Mouse (Mus musculus) frontal cortex, postnatal 36 days (tissue): ENCODE results near the gene Chrne.

ENCODE experiments used
- DNase-seq, 2 experiments: peaks; one replicate each; pipeline ENCODE4 v3.0.0; 2022; ENCODE audit warnings: low spot score in 2 of 2

Gene Chrne

DNA sequence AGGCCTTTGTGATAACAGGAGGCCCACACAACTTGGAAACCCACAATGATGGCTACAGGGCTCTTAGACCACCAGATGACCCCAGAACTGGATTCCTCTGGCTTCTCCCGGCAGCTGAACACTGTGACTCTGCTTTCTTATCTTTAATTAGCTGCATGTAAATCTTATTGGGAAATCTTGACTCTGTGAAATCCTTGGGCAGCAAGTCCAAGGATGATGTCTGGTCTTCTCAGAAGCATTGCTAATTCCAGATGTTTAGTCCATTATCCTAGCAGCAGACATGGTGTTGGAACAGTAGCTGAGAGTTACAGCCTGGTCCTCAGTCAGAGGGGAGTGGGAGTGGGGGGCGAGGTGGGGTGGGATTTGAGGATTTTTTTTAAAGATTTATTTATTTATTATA, 9.4 kb upstream of the Chrne start:
- DNase-seq, result no peak

- no peak for DNase-seq
Measured at GRCm38 (mm10) chr11:70626877-70627276, 7.9 kb upstream of the Chrne start.

DNA sequence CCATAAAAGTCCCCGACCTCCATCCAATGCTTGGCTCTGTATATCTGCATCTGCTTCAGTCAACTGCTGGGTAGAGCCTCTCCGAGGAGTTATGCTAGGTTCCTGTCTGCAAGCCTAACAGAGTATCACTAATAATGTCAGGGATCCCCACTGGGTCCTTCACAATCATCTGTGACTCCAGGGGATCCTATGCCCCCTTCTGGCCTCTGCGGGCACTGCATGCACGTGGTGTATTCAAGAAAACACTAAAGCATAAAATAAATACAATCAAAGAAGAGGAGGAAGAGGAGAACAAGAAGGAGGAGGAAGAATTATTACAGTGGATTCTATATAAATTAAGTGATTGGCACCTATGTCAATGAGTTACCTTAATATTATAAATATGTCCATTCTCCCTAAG, 6.5 kb upstream of the Chrne start:
- no peak for DNase-seq

- no peak for DNase-seq
Measured at GRCm38 (mm10) chr11:70623053-70623742, 4.2 kb upstream of the Chrne start.

DNA sequence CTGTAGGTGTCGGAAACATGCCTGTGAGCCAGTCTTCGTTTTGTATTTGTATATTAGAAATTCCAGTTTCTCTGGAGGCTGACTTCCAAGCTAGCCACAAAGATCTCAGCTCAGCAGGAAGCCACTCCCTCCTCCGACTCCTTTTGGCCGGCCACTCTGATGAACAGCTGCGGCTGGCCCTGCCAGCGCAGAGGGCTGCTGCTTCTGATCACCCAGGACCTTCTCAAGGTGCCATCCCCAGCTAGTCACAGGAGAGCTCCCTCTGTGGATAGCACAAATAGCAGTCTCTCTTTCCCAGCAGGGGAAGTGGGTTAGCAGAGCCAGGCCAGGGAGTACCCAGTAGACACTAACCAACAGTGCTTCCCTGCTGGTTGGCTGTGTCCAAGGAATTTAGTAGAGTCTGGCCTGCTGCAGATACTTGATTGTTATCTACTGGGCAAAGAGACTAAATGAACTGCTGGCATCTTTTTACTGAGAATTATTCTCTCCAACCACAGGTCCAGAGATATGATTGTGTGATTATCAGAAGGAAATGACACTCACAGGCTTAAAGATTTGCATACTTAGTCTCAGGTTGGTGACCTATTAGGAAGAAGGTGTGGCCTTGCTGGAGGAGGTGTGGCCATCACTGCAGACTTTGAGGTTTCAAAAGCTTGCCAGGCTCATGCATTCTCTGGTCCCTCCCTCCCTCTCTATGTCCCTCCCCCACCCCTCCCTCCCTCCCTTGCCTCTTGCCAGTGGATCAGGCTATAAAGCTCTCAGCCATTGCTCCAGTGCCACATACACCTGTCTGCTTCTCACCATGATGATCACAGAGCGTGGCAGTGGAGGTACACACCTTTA, 3.2 kb upstream of the Chrne start:
- no peak for DNase-seq

DNA sequence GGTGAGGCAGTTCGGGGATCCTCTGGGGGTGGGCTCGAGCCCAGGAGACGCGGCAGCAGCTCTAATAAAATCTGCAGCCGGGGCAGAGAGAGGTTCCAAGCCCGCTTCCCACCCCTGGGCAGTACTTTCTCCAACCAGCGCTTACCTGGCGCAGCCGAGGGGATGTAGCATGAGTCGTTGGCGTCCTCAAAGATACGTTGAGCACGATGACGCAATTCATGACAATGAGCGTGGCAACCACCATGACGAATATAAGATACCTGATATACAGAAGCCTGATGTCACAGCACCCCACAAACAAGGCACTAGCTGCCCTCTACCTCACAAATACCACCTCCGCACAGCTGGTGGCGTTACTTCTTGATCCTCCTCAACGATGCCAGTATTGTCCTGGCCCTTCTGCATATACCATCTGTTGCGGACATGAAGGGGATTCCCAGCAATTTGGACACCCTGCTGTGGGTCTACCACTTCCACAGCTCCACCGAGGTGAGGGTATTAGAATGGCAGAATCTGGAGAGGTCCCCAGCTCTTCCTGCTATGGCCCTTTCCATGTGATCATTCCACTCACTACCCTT, 3.4 kb downstream of the Chrne start, which contains the start of gene 4930544D05Rik:
Gene 4930544D05Rik (plus strand): TSS at position 333 of the 578 bp plus-strand sequence.
- DNase-seq, result no peak

DNA sequence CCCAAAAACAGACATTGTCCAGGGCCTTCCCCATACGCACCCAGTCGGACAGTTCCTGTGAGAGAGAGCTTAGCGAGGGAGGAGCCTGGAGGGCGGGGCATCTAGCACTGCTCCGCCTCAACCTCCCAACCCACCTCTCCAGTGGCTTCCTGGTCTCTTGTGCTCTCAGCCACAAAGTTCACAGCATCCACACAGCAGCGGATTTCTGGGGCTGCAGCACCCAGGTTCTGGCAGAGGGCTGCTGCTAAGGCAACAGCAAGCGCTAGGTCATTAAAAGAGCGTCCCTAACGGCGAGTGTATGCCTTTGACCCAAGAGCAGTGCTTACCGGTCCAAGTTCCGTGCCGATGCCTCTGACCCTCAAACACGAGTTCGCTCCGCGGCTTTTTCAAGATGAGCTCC, 3.9 kb downstream of the Chrne start:
- DNase-seq, result peak in 1 of 2 experiments; percentile 24

GRCm38 (mm10) chr11:70612505-70612904, 6.5 kb downstream of the Chrne start:
- no peak for DNase-seq

GRCm38 (mm10) chr11:70610752-70611151, 8.3 kb downstream of the Chrne start:
- no peak for DNase-seq

GRCm38 (mm10) chr11:70608381-70609066, 10.5 kb downstream of the Chrne start:
- DNase-seq, result no peak

GRCm38 (mm10) chr11:70607611-70608010, 11.4 kb downstream of the Chrne start:
- no peak for DNase-seq

DNA sequence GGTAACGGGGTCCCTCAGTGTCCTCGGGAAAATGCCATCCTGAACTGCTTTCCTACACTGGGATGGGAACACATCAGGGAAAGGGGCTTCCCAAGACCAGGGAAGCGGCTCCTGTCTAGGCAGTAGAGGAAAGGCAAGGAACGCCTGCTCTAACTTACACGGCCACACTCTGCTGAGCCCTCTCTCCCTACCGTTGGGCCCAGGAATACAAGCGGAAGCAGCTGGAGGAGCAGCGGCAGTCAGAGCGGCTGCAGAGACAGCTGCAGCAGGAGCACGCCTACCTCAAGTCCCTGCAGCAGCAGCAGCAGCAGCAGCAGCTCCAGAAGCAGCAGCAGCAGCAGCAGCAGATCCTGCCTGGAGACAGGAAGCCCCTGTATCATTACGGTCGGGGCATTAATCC, 12.3 kb downstream of the Chrne start:
- DNase-seq, result no peak

- peak in 1 of 2 experiments; percentile 74 for DNase-seq
Measured at GRCm38 (mm10) chr11:70605024-70605566, 13.9 kb downstream of the Chrne start.

GRCm38 (mm10) chr11:70598451-70598953, 20.5 kb downstream of the Chrne start:
- no peak for DNase-seq

DNA sequence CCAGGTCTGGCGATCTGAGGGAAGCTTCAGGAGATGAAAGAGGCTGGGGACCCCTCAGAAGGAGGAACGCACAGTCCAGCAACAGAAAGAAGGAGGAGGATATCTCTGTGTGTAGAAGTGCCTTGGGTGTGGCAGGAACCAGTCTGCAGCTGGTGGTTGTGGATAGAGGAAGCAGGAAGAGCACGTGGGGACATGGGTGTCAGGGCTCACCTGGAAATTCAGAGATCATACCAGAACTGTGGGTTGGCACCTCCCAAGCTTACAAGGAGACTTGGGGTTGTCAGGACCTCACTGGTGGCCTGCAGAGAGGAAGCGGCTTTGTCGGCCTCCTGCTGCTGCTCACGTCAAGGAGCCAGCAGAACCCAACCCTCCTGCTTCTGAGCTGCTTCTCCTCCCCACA, 21.7 kb downstream of the Chrne start:
- no peak for DNase-seq

DNA sequence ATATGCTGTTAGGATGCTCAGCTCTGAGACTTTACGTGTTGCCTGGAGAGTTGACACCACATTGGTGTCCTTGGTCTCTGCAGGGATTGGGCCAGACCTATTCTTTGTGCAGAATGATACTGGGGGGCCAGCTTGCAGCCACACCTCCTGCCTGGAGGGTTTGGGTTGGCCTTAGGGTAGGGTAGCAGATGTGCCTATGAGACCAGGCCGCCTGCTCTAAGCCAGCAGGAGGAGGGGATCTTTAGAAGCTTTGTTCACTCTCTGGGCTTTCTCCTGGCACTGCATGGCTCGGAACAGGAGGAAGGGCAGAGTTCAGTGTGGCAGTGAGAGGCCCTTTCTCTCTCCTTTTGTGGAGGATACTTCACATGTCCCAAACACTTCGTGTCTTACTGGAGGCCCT, 22.9 kb downstream of the Chrne start:
- no peak for DNase-seq

GRCm38 (mm10) chr11:70595638-70596037, 23.4 kb downstream of the Chrne start:
- DNase-seq, result no peak

DNA sequence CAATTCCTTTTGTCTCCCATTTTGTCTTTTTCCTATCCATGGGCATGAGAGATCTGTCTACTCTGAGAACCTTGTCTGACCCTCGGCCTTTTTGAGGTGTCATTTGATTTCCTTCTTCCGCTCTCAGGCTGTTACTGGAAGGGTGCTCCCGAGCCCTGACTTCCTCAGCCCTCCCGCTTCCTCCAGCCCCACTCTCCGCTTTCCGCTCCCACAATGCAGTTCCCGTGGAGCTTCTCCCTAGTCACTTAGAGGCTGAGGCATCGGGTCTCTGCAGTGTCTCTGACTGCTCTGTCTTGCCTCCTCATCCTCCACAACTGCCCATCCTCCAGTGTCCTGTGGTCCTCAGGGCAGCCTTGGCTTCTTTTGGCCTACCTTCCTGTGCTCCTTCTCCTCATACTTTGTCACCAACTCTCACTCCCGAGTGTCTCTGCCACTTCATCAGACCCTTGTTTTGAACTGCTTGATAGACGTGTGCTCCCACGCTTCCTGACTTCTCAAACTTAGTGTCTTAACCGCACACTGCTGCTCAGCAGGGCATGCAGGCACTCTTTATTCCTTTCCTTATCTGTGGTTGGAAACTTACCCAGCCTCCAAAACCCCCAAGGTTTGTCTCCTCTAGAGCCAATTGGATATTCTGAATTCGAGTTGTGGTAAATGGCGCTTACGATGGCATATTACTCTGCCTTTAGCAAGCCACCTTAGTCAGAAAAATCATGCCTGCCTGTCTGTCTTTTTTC, 24.6 kb downstream of the Chrne start:
- DNase-seq, result no peak

GRCm38 (mm10) chr11:70591733-70592132, 27.3 kb downstream of the Chrne start:
- DNase-seq, result no peak

- DNase-seq, result no peak
Measured at GRCm38 (mm10) chr11:70586954-70587353, 32.1 kb downstream of the Chrne start.

- no peak for DNase-seq
Measured at GRCm38 (mm10) chr11:70586261-70586660, 32.8 kb downstream of the Chrne start.
